Mouse (Mus musculus) hindbrain, embryonic 13.5 days (tissue): ENCODE data around the gene Jag2. TPM values are rescaled to one million over a fixed set of nuclear protein-coding genes. Genes with fewer than 3 reads are reported as not detected.

Experiments
- ATAC-seq: fragments of 200-750 bp; cut with Nextera tagmentation; 2 replicates; pipeline ENCODE4 v1.8.0; 2017; ENCODE audit warnings: moderate TSS enrichment; ENCODE audit not compliant: low FRiP score
- H3K27ac ChIP-seq: fragments of 300-500 bp; sonication (generic); 2 replicates; pipeline ENCODE4 v1.5.1; 2015; ENCODE audit warnings: inconsistent platforms, mild to moderate bottlenecking, moderate library complexity
- H3K27me3 ChIP-seq: fragments of 300-500 bp; sonication (generic); 2 replicates; pipeline ENCODE4 v1.6.1; 2015; ENCODE audit warnings: mild to moderate bottlenecking, inconsistent platforms
- H3K36me3 ChIP-seq: fragments of 300-500 bp; sonication (generic); 2 replicates; pipeline ENCODE4 v1.6.1; 2015; ENCODE audit warnings: mild to moderate bottlenecking, inconsistent platforms
- H3K4me1 ChIP-seq: fragments of 300-500 bp; sonication (generic); replicated peaks from 2 replicates; pipeline ENCODE4 v1.6.1; 2015; ENCODE audit warnings: inconsistent platforms
- H3K4me2 ChIP-seq: fragments of 300-500 bp; sonication (generic); 2 replicates; pipeline ENCODE4 v1.6.1; 2015; ENCODE audit warnings: inconsistent platforms, mild to moderate bottlenecking, moderate library complexity
- H3K4me3 ChIP-seq: fragments of 300-500 bp; sonication (generic); 2 replicates; pipeline ENCODE4 v1.5.1; 2015; ENCODE audit warnings: mild to moderate bottlenecking, inconsistent platforms
- H3K9ac ChIP-seq: fragments of 300-500 bp; sonication (generic); 2 replicates; pipeline ENCODE4 v1.6.1; 2015; ENCODE audit warnings: mild to moderate bottlenecking, inconsistent platforms
- H3K9me3 ChIP-seq: fragments of 300-500 bp; sonication (generic); 2 replicates; pipeline ENCODE4 v1.6.1; 2016; ENCODE audit warnings: inconsistent platforms
- WGBS: fragments of 180-500 bp; shearing (Covaris S2); methylation state at CpG from one replicate; pipeline ENCODE4 v1.1.7; 2015; 5-methylcytosine and 5-hydroxymethylcytosine counted together
- polyA plus RNA-seq: library from polyadenylated mRNA; unstranded; fragments of >200 nt; fragmentation: Nextera tagmentation; extraction: Ambion mirVana; gene quantifications from 2 replicates; pipeline ENCODE4 v1.2.1, GENCODE M21; 2015

The Jag2 gene
- polyA plus RNA-seq, 1 experiment from 2014 or later: 8.4 TPM

DNA sequence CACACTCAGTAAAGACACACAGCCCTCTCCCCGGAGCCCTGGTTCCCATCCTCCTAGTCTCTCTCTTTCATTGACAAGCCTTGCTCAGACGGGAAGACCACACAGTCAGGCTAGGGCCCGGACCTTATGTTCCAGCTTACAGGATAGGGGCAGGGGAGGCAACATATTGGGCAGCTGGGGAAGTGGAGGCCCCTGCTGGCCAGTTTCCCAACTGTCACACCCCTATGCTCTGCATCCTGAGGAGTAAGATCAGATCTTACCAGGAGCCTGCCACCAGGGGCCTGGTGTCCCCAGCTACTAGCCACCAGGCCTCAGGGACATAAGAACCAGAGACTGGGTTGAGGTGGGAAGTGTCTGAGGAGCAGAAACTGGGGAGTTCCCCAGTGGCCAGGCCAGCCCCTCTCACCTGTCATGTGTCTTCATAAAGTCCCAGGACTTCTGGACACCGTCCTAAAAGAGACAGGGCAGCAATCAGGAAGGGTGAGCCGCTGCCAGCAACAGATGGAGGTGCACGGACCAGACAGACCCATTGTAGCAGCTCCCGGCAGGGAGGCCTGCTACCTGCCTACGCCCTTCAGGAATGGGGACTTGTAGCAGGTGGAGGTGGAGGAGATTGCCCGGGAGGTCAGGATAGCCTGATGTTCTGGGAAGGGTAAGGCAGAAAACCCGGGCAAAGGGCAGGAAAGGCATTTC lies 9.4 kb upstream of the Jag2 start:
- Histone ChIP-seq H3K9ac (no peak overlapping the region), H3K27me3 (peaks cover 5% of the 10 kb centered on the region; the same call in 1 of the 2 replicates)

DNA sequence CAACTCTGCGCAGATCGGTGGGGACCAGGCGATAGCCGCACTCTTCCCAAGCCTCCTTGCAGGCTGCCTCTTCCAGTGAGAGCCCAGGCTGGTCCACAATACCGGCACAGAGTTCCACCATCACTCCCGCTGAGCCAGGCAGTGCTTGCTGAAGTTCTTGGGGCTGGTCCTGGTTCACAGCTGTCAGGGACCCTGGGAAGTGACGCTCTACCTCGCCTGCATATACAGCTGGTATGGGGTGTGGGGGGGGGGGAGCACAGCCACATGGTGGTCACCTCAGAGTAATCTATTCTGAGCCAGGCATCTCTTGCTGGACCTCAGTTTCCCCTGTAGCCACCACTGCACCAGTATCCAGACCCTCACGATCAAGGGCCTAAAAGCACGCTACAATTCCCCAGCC lies 8.8 kb upstream of the Jag2 start:
- Histone ChIP-seq H3K27ac (no peak overlapping the region), H3K27me3 (peaks cover 5% of the 10 kb centered on the region; the same call in 1 of the 2 replicates), H3K4me1 (peaks cover 47% of the 10 kb centered on the region), H3K9ac (peak overlapping the region; percentile 35; the same call in 1 of the 2 replicates), H3K4me2 (no peak overlapping the region), H3K9me3 (no peaks in the 10 kb centered on the region), H3K4me3 (no peak overlapping the region), H3K36me3 (no peaks in the 10 kb centered on the region)
- ATAC-seq: no peak
- 81% methylated on average over 10 of the region's 10 CpGs for WGBS

More for the DNA sequence above, 9.4 kb upstream of the Jag2 start:
- Histone ChIP-seq H3K9me3 (no peaks in the 10 kb centered on the region), H3K4me1 (peaks cover 47% of the 10 kb centered on the region), H3K36me3 (no peaks in the 10 kb centered on the region), H3K4me3 (no peak overlapping the region), H3K27ac (no peak overlapping the region), H3K4me2 (no peak overlapping the region)
- 65% methylated on average over 10 of the region's 10 CpGs for WGBS
- no peak for ATAC-seq

GRCm38 (mm10) chr12:112937906-112938305 lies 8.3 kb upstream of the Jag2 start:
- Histone ChIP-seq H3K27ac (no peak overlapping the region), H3K27me3 (peaks cover 2% of the 10 kb centered on the region; the same call in 1 of the 2 replicates), H3K4me2 (no peak overlapping the region), H3K36me3 (no peaks in the 10 kb centered on the region), H3K9me3 (no peaks in the 10 kb centered on the region), H3K4me1 (peaks cover 47% of the 10 kb centered on the region), H3K9ac (peak overlapping the region; percentile 35; the same call in 1 of the 2 replicates), H3K4me3 (no peak overlapping the region)
- WGBS: 48% methylated on average over 7 of the region's 9 CpGs
- no peak for ATAC-seq

GRCm38 (mm10) chr12:112932647-112933046 lies 3.1 kb upstream of the Jag2 start:
- H3K9ac ChIP-seq: no peak overlapping the region
- no peak overlapping the region for H3K4me2 ChIP-seq
- peaks cover 46% of the 10 kb centered on the region for H3K27me3 ChIP-seq
- peaks cover 25% of the 10 kb centered on the region for H3K4me1 ChIP-seq
- WGBS: 74% methylated on average over 7 of the region's 7 CpGs
- H3K36me3 ChIP-seq: no peaks in the 10 kb centered on the region
- ATAC-seq: no peak
- H3K4me3 ChIP-seq: no peak overlapping the region
- no peaks in the 10 kb centered on the region for H3K9me3 ChIP-seq
- H3K27ac ChIP-seq: no peak overlapping the region

DNA sequence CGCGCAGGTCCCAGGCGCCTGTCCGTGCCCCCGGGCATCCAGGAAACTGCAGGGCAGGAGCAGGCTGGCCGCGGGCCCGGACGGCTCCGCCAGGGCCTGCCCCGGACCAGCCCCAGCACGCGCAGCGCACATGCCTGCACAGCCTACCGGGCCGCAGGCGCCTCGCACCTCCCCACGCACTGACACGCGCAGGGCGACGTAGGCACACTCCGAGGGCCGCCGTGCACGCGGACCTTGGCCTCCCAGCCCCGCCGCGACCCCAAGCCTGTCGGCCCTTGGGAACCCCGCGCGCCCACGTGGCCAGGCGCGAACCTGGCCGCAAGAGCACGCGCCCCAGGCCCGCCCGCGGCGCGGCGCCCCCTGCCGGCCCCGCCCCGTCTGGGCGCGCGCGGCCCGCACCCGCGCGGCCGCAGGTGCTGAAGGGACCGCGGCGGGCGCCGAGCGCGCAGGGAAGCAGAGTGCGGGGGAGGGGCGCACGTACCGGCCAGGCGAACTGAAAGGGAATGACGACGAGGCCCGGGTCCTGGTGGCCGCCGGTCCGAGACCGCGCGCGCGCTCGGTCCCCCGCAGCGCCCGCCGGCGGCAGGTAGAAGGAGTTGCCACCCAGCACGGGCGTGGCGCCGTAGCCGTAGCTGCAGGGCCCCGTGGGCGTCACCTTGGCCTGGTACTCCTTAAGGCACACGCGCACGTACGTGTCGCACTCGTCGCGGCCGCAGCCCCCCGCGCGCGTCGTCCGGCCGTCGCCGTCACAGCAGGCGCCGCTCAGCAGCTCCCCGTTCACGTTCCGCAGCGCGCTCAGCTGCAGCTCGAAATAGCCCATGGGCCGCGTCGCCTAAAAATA lies 955 bp downstream of the Jag2 start:
- H3K4me2 ChIP-seq: peak overlapping the region; percentile 64
- WGBS: under 1% methylated on average over 110 of the region's 124 CpGs
- H3K36me3 ChIP-seq: no peaks in the 10 kb centered on the region
- H3K27me3 ChIP-seq: peaks cover 59% of the 10 kb centered on the region
- peaks cover 59% of the 10 kb centered on the region for H3K4me1 ChIP-seq
- peak overlapping the region; percentile 89 for H3K9ac ChIP-seq
- H3K27ac ChIP-seq: peak overlapping the region; percentile 93
- H3K4me3 ChIP-seq: peak overlapping the region; percentile 72
- peak; percentile 61 for ATAC-seq
- no peaks in the 10 kb centered on the region for H3K9me3 ChIP-seq

- no peaks in the 10 kb centered on the region for H3K9me3 ChIP-seq
- peaks cover 53% of the 10 kb centered on the region for H3K27me3 ChIP-seq
- H3K4me2 ChIP-seq: peak overlapping the region; percentile 64
- WGBS: 71% methylated on average over 14 of the region's 14 CpGs
- H3K36me3 ChIP-seq: peaks cover 2% of the 10 kb centered on the region; the same call in 1 of the 2 replicates
- no peak overlapping the region for H3K27ac ChIP-seq
- peak overlapping the region; percentile 89; the same call in 1 of the 2 replicates for H3K9ac ChIP-seq
- peak overlapping the region; percentile 72; the same call in 1 of the 2 replicates for H3K4me3 ChIP-seq
- ATAC-seq: no peak
- peaks cover 73% of the 10 kb centered on the region for H3K4me1 ChIP-seq
These were observed 2.3 kb downstream of the Jag2 start for GRCm38 (mm10) chr12:112927265-112927664.

GRCm38 (mm10) chr12:112925950-112926349 lies 3.6 kb downstream of the Jag2 start:
- 85% methylated on average over 6 of the region's 6 CpGs for WGBS
- no peak for ATAC-seq
- H3K9me3 ChIP-seq: no peaks in the 10 kb centered on the region
- H3K4me2 ChIP-seq: no peak overlapping the region
- H3K36me3 ChIP-seq: peaks cover 7% of the 10 kb centered on the region; the same call in 1 of the 2 replicates
- peaks cover 42% of the 10 kb centered on the region for H3K27me3 ChIP-seq
- no peak overlapping the region for H3K9ac ChIP-seq
- no peak overlapping the region for H3K27ac ChIP-seq
- no peak overlapping the region for H3K4me3 ChIP-seq
- H3K4me1 ChIP-seq: peaks cover 85% of the 10 kb centered on the region

- Histone ChIP-seq H3K27me3 (peaks cover 11% of the 10 kb centered on the region), H3K27ac (no peak overlapping the region), H3K36me3 (peaks cover 30% of the 10 kb centered on the region), H3K4me3 (no peak overlapping the region), H3K4me1 (peaks cover 72% of the 10 kb centered on the region), H3K4me2 (no peak overlapping the region), H3K9me3 (no peaks in the 10 kb centered on the region), H3K9ac (peak overlapping the region; percentile 53; the same call in 1 of the 2 replicates)
- ATAC-seq: no peak
- WGBS: 19% methylated on average over 3 of the region's 3 CpGs
These were observed 7.0 kb downstream of the Jag2 start for GRCm38 (mm10) chr12:112922541-112922940.

DNA sequence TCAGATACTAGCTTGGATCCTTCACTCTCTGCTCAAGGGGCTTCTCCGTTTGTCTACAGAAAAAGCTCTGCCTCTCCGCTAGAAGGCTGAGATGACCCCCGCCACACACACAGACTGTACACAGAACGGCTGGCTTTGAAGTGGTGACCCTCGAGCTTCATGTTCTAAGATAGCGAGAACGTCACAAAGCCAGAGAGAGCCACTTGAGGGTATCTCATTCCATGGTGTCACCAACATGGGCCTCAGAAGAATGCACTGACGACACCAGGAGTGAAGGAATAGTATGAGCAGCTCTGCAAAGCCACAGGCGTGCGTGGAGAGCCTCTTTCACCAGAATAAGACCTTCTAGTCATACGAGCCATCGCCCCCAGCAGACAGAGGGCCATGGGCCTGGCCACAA lies 8.1 kb downstream of the Jag2 start:
- Histone ChIP-seq H3K9ac (no peak overlapping the region), H3K27me3 (0 out of 2 replicates have a peak, but pooled peaks cover 3% of the 10 kb centered on the region), H3K27ac (no peak overlapping the region; the same call in 1 of the 2 replicates), H3K4me1 (peaks cover 71% of the 10 kb centered on the region), H3K4me2 (no peak overlapping the region), H3K36me3 (peaks cover 36% of the 10 kb centered on the region), H3K9me3 (no peaks in the 10 kb centered on the region), H3K4me3 (no peak overlapping the region)
- no peak for ATAC-seq
- 87% methylated on average over 12 of the region's 12 CpGs for WGBS

- no peak overlapping the region for H3K27ac ChIP-seq
- no peak overlapping the region for H3K4me2 ChIP-seq
- no peak for ATAC-seq
- no peaks in the 10 kb centered on the region for H3K27me3 ChIP-seq
- H3K4me1 ChIP-seq: peaks cover 57% of the 10 kb centered on the region
- H3K9ac ChIP-seq: no peak overlapping the region
- H3K36me3 ChIP-seq: peaks cover 72% of the 10 kb centered on the region
- H3K4me3 ChIP-seq: no peak overlapping the region
- WGBS: 61% methylated on average over 8 of the region's 8 CpGs
- no peaks in the 10 kb centered on the region for H3K9me3 ChIP-seq
These were observed 11.7 kb downstream of the Jag2 start for GRCm38 (mm10) chr12:112917906-112918305.

DNA sequence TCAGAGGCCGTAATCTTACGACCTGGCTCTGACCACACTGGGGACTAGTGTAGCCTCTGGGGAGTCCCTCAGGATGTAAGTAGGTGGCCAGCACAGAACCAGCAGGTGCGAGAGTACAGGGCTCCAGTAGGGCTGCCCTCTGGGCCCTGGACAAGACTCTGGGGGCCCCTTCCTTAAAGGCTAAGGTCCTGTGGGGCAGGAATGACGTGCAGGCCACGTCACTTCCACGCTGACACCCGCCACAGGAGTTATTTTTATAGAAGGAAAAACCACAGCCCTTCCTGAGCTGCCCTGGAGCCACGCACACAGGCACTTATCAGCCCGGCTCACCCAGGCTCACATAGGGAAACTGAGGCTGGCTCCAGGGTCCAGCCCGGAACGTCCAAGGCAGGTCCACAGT lies 12.1 kb downstream of the Jag2 start:
- WGBS: 80% methylated on average over 10 of the region's 11 CpGs
- peaks cover 76% of the 10 kb centered on the region for H3K36me3 ChIP-seq

DNA sequence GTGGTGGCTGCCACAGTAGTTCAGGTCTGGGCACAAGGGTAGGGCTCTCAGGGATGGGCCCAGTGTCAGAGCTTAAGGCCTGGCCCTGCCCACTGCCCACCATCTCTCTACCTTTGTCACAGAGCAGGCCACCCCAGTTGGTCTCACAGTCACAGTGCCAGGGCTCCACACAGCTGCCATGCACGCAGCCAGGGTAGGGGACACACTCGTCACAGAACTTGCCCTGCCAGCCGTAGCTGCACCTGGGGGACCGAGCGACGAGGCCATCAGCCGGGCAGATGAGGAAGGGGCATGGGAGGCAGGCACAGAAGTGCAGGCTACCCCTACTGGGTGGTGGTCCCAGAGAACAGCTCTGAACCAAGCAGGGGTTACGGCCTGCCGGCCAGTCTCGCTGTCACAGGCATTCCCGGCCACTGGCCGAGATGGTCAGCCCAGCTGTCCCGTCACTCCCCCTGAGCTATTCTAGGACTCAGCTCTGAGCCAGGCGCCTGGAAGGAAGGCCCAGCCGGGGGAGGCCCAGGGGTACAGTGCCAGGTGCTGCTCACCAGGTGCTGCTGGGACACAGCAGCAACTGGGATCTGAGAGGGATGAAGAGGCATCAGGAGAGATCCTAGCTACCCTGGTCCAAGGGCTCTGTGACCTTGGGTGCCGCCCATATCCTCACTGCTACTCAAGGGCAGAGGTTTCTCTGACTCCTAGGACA lies 12.7 kb downstream of the Jag2 start:
- Histone ChIP-seq H3K27me3 (no peaks in the 10 kb centered on the region), H3K9ac (no peak overlapping the region), H3K4me2 (no peak overlapping the region), H3K27ac (peak overlapping the region; percentile 18; the same call in 1 of the 2 replicates), H3K36me3 (peaks cover 76% of the 10 kb centered on the region), H3K9me3 (no peaks in the 10 kb centered on the region), H3K4me3 (no peak overlapping the region), H3K4me1 (peaks cover 46% of the 10 kb centered on the region)
- ATAC-seq: no peak
- WGBS: 80% methylated on average over 16 of the region's 16 CpGs

More for the DNA sequence above, 12.1 kb downstream of the Jag2 start:
- ATAC-seq: no peak
- no peak overlapping the region for H3K9ac ChIP-seq
- H3K4me1 ChIP-seq: peaks cover 52% of the 10 kb centered on the region
- H3K9me3 ChIP-seq: no peaks in the 10 kb centered on the region
- no peak overlapping the region for H3K4me3 ChIP-seq
- H3K27me3 ChIP-seq: no peaks in the 10 kb centered on the region
- no peak overlapping the region for H3K4me2 ChIP-seq
- H3K27ac ChIP-seq: no peak overlapping the region
